Mouse (Mus musculus) intestine, embryonic 16.5 days (tissue): ENCODE results near the gene Dirc2. TPM values are rescaled to one million over a fixed set of nuclear protein-coding genes. Genes with fewer than 3 reads are reported as not detected.

ENCODE experiments used
- ATAC-seq: fragments of 200-750 bp; cut with Nextera tagmentation; 2 replicates; pipeline ENCODE4 v1.8.0; 2017; ENCODE audit warnings: moderate TSS enrichment, moderate library complexity
- H3K27ac ChIP-seq: fragments of 300-500 bp; sonication (generic); 2 replicates; pipeline ENCODE4 v1.5.1; 2014; ENCODE audit warnings: mild to moderate bottlenecking, low read length
- H3K27me3 ChIP-seq: fragments of 300-500 bp; sonication (generic); replicated peaks from 2 replicates; pipeline ENCODE4 v1.6.1; 2014; ENCODE audit warnings: low read length, control low read depth, mixed read lengths; ENCODE audit not compliant: control insufficient read depth, insufficient read depth
- H3K36me3 ChIP-seq: fragments of 300-500 bp; sonication (generic); 2 replicates; pipeline ENCODE4 v1.6.1; 2014; ENCODE audit warnings: low read length, control low read depth; ENCODE audit not compliant: control insufficient read depth, insufficient read depth
- H3K4me1 ChIP-seq: fragments of 300-500 bp; sonication (generic); 2 replicates; pipeline ENCODE4 v1.6.1; 2014; ENCODE audit warnings: low read length, control low read depth, mixed read lengths; ENCODE audit not compliant: control insufficient read depth, insufficient read depth
- H3K4me2 ChIP-seq: fragments of 300-500 bp; sonication (generic); 2 replicates; pipeline ENCODE4 v1.6.1; 2014; ENCODE audit warnings: low read depth, low read length, control low read depth
- H3K4me3 ChIP-seq: fragments of 300-500 bp; sonication (generic); 2 replicates; pipeline ENCODE4 v1.5.1; 2014; ENCODE audit warnings: mild to moderate bottlenecking, low read length
- H3K9ac ChIP-seq: fragments of 300-500 bp; sonication (generic); 2 replicates; pipeline ENCODE4 v1.6.1; 2014; ENCODE audit warnings: low read depth, low read length
- H3K9me3 ChIP-seq: fragments of 300-500 bp; sonication (generic); 2 replicates; pipeline ENCODE4 v1.6.1; 2016; ENCODE audit warnings: low read length, control low read depth; ENCODE audit not compliant: control insufficient read depth
- WGBS: fragments of 180-500 bp; shearing (Covaris S2); extraction: QIAGEN DNeasy Blood & Tissue Kit; methylation state at CpG from one replicate; pipeline ENCODE4 v1.1.7; 2014; 5-methylcytosine and 5-hydroxymethylcytosine counted together
- polyA plus RNA-seq: library from polyadenylated mRNA; unstranded; fragments of >200 nt; fragmentation: Nextera tagmentation; extraction: Ambion mirVana; gene quantifications from 2 replicates; pipeline ENCODE4 v1.2.1, GENCODE M21; 2015

Dirc2 gene
- polyA plus RNA-seq, 1 experiment from 2014 or later, result 7.8 TPM

DNA sequence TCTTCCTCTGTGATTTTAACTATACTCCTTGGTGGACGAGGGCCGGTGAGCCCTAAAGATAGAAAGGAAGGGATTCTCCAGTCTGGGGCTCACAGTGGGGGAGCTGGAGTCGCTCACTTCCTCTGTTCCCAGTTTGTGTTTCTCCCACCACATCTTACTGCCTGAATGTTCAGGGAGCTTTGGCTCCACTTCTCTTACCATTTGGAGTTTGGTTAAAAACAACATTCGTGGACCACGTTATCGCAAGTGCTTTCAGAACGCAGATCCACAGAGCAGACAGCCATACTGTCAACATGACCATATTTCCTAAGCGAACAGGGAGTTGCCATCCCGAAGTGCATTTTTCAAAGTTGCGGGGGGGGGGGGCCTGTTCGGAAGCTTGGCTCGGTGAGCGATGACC lies 84.1 kb downstream of the Dirc2 start:
- Histone ChIP-seq H3K27ac (no peak overlapping the region), H3K4me3 (no peak overlapping the region), H3K4me1 (no peaks in the 10 kb centered on the region), H3K27me3 (no peaks in the 10 kb centered on the region), H3K9ac (no peak overlapping the region), H3K9me3 (no peaks in the 10 kb centered on the region), H3K4me2 (no peak overlapping the region), H3K36me3 (no peaks in the 10 kb centered on the region)
- WGBS, result 77% methylated on average over 13 of the region's 13 CpGs
- no peak for ATAC-seq

DNA sequence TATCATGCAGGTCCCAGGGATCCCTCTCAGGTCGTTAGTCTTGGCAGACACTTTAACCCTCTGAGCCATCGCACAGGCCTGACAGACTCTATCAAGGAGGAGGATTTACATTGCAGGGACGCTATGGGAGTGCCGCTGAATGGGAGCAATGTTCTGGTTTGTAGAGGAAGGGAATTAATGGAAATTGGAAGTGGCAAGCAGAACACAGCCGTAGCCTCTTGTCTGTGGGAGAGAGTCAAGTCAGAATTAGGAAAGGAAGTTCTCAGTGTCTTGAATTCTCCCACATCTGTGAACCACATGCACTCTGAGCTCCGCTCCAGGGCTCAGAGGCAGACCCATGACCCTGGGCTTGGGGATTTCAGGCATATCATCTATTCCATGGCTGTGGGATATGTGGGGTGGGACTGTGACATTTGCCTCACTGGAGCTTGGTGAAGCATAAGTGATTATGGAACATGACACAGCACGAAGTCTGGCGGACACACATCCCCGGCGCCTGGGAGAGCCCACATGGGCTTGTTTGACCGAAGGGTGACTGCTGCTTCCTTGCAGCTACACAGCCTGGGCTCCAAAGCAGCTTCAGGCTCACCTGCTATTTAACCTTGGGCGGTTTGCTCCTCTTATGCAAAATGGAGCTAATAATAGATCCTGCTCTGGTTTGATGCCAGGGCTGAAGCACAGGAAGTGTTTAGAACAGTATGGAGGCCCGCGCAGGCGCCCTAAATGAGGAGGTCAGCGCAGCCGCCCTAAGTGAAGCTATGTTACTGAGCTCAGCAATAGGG lies 87.6 kb downstream of the Dirc2 start:
- ATAC-seq, result no peak
- H3K4me3 ChIP-seq, result no peak overlapping the region
- H3K27ac ChIP-seq, result no peak overlapping the region
- no peak overlapping the region for H3K4me2 ChIP-seq
- H3K36me3 ChIP-seq, result no peaks in the 10 kb centered on the region
- H3K9ac ChIP-seq, result no peak overlapping the region
- no peaks in the 10 kb centered on the region for H3K9me3 ChIP-seq
- H3K4me1 ChIP-seq, result no peaks in the 10 kb centered on the region
- H3K27me3 ChIP-seq, result no peaks in the 10 kb centered on the region
- WGBS, result 71% methylated on average over 17 of the region's 17 CpGs

DNA sequence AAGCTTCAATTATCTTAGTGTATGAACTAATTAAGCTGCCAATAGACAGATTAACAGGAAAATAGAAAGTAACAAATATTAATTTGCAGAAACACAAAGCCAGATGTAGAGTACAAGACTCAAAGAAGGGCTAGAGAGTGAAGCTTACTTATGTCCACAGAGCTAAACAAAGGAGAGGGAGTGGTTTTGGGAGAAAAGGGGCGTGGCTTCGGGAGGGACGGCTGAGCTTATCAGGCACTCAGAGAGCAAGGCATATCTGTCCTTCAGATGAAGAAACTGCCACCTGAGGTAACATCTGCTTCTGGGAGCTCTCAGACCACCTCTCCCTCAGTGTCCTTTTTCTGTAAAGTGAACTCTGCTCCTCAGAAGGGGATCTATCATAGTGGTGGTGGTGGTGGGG lies 90.7 kb downstream of the Dirc2 start:
- Histone ChIP-seq H3K4me3 (no peak overlapping the region), H3K9ac (no peak overlapping the region), H3K36me3 (no peaks in the 10 kb centered on the region), H3K27me3 (no peaks in the 10 kb centered on the region), H3K4me1 (no peaks in the 10 kb centered on the region), H3K4me2 (no peak overlapping the region), H3K27ac (no peak overlapping the region), H3K9me3 (no peaks in the 10 kb centered on the region)
- 24% methylated on average over 3 of the region's 3 CpGs for WGBS
- ATAC-seq, result no peak

DNA sequence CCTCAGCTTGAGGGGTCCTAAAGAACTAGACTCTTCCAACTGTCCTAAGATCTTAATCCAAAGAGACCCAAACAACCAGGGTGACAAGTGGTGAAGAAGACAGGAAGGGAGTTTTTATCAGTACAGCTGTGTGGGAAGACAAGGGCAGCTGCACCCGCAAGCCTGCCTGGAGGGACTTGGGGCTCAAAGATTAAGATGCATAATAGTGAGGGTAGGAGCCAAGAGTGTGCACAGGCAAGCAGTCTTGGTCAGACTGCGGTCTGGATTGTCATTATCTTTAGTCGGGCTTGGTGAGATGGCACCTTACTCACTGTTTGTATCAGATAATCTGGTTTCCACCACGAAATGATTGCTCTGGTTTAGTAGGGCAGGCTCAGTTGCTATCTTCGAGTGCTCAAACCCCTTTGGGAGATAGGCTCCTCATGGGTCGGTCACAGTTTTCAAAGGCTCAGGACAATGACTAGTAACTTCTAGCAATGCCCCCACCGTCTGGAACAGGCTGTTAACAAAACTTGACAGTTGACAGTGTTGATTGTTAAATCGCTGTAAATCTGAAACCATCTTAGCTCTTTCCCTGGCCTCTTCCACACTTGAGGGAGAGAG lies 91.5 kb downstream of the Dirc2 start:
- Histone ChIP-seq H3K27me3 (no peaks in the 10 kb centered on the region), H3K36me3 (no peaks in the 10 kb centered on the region), H3K4me1 (no peaks in the 10 kb centered on the region), H3K4me2 (no peak overlapping the region), H3K27ac (no peak overlapping the region), H3K9me3 (no peaks in the 10 kb centered on the region), H3K9ac (no peak overlapping the region), H3K4me3 (no peak overlapping the region)
- no peak for ATAC-seq
- 74% methylated on average over 8 of the region's 8 CpGs for WGBS

DNA sequence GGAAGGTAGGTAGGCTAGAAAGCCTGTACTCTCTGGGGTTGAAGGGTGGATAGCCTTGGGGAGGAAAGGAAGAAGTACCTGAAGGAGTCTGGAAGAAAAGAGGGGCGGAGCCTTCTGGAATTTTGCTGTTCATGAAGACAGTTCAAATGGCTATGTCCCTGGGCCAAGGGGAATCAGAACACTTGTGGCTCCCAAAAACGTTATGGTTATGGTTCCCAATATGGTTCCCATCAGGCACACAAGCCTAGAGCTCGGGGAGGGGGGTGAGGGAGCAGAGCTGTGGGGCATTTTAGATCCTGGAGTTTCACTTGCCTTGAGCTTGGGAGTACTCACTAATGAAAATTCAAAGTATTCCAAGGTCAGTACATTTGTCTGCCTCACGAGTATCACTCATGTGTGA lies 104.3 kb downstream of the Dirc2 start:
- Histone ChIP-seq H3K4me3 (no peak overlapping the region), H3K27ac (no peak overlapping the region), H3K9ac (no peak overlapping the region), H3K9me3 (no peaks in the 10 kb centered on the region; the same call in 1 of the 2 replicates), H3K4me1 (peaks cover 3% of the 10 kb centered on the region; the same call in 1 of the 2 replicates), H3K27me3 (peaks cover 11% of the 10 kb centered on the region; the same call in 1 of the 2 replicates), H3K36me3 (no peaks in the 10 kb centered on the region), H3K4me2 (no peak overlapping the region)
- WGBS, result 78% methylated on average over 4 of the region's 4 CpGs
- no peak for ATAC-seq

DNA sequence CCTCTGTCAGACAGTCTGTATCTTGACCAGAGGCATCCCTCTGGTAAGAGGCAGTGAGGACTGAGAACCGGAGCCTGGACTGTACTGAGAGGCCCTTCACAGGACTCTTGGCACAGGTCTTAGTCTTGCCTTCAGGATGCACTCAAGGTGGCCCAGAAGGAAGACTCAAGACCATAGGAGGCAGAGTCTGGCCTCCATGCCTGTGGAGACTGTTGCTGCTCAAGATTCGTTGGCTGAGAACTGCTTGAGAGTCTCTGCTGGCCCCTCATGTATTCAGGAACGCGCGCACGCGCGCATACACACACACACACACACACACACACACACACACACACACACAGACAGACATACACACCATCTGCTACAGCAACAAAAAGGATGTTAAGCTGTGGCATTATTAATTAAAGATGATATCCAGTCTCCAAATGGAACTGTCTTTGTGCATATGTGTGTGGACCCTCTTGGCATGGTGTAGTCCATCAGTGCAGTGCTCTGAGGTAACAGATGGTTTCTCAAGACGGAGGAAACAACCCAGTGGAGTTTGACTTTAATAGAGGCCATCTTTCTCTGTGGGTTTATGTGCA lies 105.2 kb downstream of the Dirc2 start:
- peaks cover 20% of the 10 kb centered on the region for H3K27me3 ChIP-seq
- no peak overlapping the region for H3K9ac ChIP-seq
- H3K27ac ChIP-seq, result no peak overlapping the region
- H3K4me2 ChIP-seq, result no peak overlapping the region
- H3K36me3 ChIP-seq, result no peaks in the 10 kb centered on the region
- 85% methylated on average over 9 of the region's 9 CpGs for whole genome bisulfite sequencing
- no peaks in the 10 kb centered on the region; the same call in 1 of the 2 replicates for H3K9me3 ChIP-seq
- no peak overlapping the region for H3K4me3 ChIP-seq
- ATAC-seq, result no peak
- H3K4me1 ChIP-seq, result peaks cover 7% of the 10 kb centered on the region; the same call in 1 of the 2 replicates

DNA sequence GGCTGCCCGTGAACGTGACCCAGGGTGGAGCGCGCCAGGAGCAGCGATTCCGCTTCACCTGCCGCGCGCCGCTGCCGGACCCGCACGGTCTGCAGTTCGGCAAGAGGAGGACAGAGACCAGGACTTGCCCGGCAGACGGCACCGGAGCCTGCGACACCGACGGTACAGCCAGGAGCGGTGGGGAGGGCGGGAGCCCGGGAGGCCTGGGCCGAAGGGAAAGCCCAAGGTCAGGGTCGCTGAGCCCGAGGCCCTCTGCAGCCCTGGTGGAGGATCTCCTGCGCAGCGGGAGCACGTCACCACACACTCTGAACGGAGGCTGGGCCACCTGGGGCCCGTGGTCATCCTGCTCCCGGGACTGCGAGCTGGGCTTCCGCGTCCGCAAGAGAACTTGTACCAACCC lies 108.9 kb downstream of the Dirc2 start:
- Histone ChIP-seq H3K27me3 (peaks cover 25% of the 10 kb centered on the region), H3K4me2 (peak overlapping the region; percentile 81), H3K9ac (peak overlapping the region; percentile 55), H3K4me1 (peaks cover 7% of the 10 kb centered on the region; the same call in 1 of the 2 replicates), H3K4me3 (peak overlapping the region; percentile 48), H3K27ac (no peak overlapping the region), H3K9me3 (no peaks in the 10 kb centered on the region; the same call in 1 of the 2 replicates), H3K36me3 (no peaks in the 10 kb centered on the region)
- WGBS, result 8% methylated on average over 36 of the region's 36 CpGs
- ATAC-seq, result no peak

DNA sequence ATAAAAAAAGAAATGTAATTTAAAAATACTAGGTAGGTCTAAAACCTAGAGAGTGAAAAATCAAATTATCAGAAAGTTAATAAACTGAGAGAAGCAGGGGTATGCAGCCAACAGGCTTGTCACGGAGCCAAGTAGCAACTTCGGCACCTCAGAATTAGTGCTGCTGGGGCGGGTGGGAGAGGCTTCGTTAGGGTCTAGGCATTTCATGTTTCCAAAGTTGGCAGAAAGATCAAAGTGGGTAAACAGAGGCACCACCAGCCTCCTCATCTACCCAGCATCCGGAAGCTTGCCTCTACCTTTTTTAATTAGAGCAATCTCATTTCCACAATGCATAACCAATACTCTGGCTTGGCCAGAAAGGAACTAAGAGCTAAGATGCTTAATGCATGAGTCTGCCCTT lies 115.2 kb downstream of the Dirc2 start:
- no peak overlapping the region for H3K4me3 ChIP-seq

DNA sequence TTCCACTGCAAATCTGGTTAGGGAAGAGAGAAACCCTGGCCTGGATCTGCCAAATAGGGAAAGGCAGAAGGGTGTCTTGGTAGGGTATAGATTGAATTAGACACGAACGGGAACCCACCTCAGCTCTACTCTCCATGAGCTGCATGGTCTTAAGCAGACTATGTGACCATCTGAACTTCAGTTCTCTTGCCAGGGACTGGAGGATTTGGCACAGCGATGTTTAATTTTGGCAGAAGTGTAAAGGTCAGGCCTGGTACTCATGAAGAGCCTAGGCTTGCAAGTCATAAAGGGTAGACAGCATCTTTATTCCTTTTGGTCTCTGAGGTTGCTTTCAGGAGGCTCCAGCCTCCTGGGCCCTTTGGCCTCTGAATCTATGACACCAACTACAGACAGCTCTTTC lies 116.5 kb downstream of the Dirc2 start:
- Histone ChIP-seq H3K4me1 (no peaks in the 10 kb centered on the region), H3K4me2 (no peak overlapping the region), H3K9me3 (no peaks in the 10 kb centered on the region), H3K27me3 (no peaks in the 10 kb centered on the region), H3K9ac (no peak overlapping the region), H3K27ac (no peak overlapping the region), H3K36me3 (no peaks in the 10 kb centered on the region), H3K4me3 (no peak overlapping the region)
- ATAC-seq, result no peak
- 90% methylated on average over 3 of the region's 3 CpGs for WGBS

More for the DNA sequence above, 115.2 kb downstream of the Dirc2 start:
- no peak overlapping the region for H3K9ac ChIP-seq
- no peak for ATAC-seq
- H3K4me1 ChIP-seq, result no peaks in the 10 kb centered on the region
- H3K36me3 ChIP-seq, result no peaks in the 10 kb centered on the region
- 90% methylated on average over 5 of the region's 5 CpGs for WGBS
- no peak overlapping the region for H3K27ac ChIP-seq
- H3K4me2 ChIP-seq, result no peak overlapping the region
- H3K27me3 ChIP-seq, result peaks cover 5% of the 10 kb centered on the region
- no peaks in the 10 kb centered on the region for H3K9me3 ChIP-seq
